Mouse (Mus musculus): ENCODE data around the gene Ide. TPM values are rescaled to one million over a fixed set of nuclear protein-coding genes. Genes with fewer than 3 reads are reported as not detected.

Ide gene
- polyA plus RNA-seq, 1 experiment, result 24.8 TPM

DNA sequence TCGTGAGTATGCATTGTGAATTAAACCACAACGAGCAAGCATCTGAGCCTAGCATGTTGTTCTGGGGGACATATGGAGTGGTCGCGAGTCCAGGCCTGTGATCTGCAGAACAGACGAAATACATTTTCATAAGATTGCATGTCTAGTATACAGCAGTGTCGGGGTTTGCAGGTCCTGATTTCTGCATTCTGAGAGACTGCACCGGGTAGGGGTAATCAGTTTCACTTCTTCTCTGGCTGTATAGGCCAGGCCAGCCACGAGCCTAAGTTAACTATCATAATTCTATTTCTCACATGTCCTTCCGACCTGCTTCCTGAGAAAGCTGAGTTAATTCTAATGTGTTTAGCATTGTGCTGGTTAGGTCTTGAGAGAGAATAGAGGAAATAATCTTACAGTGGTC is 52.9 kb downstream of the Ide start:
- H3K27ac ChIP-seq (ENCODE audit: insufficient read depth, low read depth, low read length), result peak overlapping the region; percentile 7; the same call in 1 of the 2 replicates
- no peak overlapping the region for H3K4me3 ChIP-seq (ENCODE audit: insufficient read depth, low read length)
- H3K4me1 ChIP-seq (ENCODE audit: control insufficient read depth, insufficient read depth, low read length), result peaks cover 8% of the 10 kb centered on the region
- TF ChIP-seq POLR2A (IDR thresholded peaks at IDR 0.05; ENCODE audit: borderline replicate concordance, low read depth, low read length), result no peak
- TF ChIP-seq CTCF (IDR thresholded peaks at IDR 0.05; ENCODE audit: low read depth, low read length), result no peak

DNA sequence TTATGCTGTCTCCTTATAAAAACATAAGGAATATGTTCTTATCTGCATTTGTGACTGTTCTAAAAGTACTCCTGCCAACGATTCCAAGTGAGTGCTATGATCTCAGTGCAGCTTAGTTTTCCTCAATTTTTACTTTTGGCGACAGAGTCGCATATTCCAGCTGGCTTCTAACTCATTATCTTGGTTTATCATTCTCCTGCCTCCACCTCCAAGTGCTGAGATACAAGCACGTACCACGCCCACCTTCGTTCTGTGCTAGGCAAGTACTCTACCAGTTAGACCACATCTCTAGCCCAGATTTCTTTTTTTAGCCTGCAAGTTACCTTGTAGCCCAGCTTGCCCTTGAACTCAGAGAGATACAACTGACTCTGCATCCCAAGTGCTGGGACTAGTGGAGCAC is 54.5 kb downstream of the Ide start:
- H3K4me1 ChIP-seq (ENCODE audit: control insufficient read depth, insufficient read depth, low read length), result peaks cover 8% of the 10 kb centered on the region
- H3K27ac ChIP-seq (ENCODE audit: insufficient read depth, low read depth, low read length), result no peak overlapping the region
- no peak for TF ChIP-seq CTCF (IDR thresholded peaks at IDR 0.05; ENCODE audit: low read depth, low read length)
- no peak for TF ChIP-seq POLR2A (IDR thresholded peaks at IDR 0.05; ENCODE audit: borderline replicate concordance, low read depth, low read length)
- H3K4me3 ChIP-seq (ENCODE audit: insufficient read depth, low read length), result no peak overlapping the region

DNA sequence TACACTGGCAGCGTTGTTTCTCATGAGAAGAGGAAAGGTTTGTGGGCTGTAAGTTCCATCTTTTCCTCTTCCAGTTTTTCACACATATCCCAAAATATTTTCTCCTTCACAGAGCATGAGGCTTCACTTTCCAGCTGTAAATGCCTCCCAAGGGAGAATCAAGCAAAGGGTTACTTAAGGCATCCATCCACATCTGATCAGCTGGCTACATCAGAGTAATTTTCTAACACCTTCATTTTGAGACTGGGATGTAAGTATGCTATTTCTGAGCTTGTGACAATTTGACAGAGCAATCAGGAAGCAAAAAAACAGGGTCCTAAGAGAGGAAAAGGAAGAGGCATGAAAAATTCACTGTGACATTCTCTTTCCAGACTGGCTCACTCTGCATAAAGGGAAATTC is 55.9 kb downstream of the Ide start:
- peaks cover 8% of the 10 kb centered on the region for H3K4me1 ChIP-seq (ENCODE audit: control insufficient read depth, insufficient read depth, low read length)
- TF ChIP-seq POLR2A (IDR thresholded peaks at IDR 0.05; ENCODE audit: borderline replicate concordance, low read depth, low read length) (no peak), CTCF (IDR thresholded peaks at IDR 0.05; ENCODE audit: low read depth, low read length) (no peak)
- no peak overlapping the region for H3K27ac ChIP-seq (ENCODE audit: insufficient read depth, low read depth, low read length)
- H3K4me3 ChIP-seq (ENCODE audit: insufficient read depth, low read length), result no peak overlapping the region

DNA sequence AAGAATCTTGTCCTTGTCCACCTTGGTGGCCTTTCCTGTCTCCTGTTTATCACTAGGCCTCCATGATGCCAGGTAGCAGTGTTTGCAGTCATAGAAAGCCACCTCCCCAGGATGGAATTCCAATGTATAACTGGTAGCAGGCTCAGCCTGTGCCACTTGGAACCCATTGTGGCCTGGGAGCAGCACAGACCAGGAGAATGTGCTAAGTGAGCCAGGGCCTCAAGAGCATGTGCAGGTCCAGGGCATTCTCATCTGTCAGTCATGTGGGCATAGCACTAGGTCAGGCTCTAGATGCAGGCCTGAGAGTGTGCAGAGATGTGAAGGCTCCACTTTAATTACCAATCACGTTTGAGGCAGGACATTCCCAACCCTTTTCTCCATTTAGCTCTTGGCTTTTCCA is 58.5 kb downstream of the Ide start:
- H3K4me1 ChIP-seq (ENCODE audit: control insufficient read depth, insufficient read depth, low read length), result no peaks in the 10 kb centered on the region
- H3K4me3 ChIP-seq (ENCODE audit: insufficient read depth, low read length), result no peak overlapping the region
- H3K27ac ChIP-seq (ENCODE audit: insufficient read depth, low read depth, low read length), result no peak overlapping the region
- TF ChIP-seq CTCF (IDR thresholded peaks at IDR 0.05; ENCODE audit: low read depth, low read length) (no peak), POLR2A (IDR thresholded peaks at IDR 0.05; ENCODE audit: borderline replicate concordance, low read depth, low read length) (no peak)

DNA sequence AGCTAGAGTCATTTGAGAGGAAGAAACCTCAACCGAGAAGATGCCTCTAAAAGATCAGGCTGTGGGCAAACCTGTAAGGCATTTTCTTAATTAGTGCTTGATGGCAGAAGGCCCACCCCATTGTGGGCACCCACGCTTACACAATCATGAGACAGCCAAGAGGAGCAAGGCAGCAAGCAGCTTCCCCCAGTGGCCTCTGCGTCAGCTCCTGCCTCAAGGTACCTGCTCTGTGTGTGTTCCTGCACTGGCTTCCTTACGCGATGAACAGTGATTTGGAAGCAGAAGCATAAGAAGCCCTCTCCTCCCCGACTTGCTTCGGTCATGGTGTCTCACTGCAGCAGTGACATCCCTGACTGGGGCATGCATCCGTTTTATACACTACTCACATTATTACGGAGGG is 62.1 kb downstream of the Ide start:
- TF ChIP-seq CTCF (IDR thresholded peaks at IDR 0.05; ENCODE audit: low read depth, low read length) (no peak), POLR2A (IDR thresholded peaks at IDR 0.05; ENCODE audit: borderline replicate concordance, low read depth, low read length) (no peak)
- Histone ChIP-seq H3K4me1 (ENCODE audit: control insufficient read depth, insufficient read depth, low read length) (no peaks in the 10 kb centered on the region), H3K27ac (ENCODE audit: insufficient read depth, low read depth, low read length) (no peak overlapping the region), H3K4me3 (ENCODE audit: insufficient read depth, low read length) (no peak overlapping the region)

DNA sequence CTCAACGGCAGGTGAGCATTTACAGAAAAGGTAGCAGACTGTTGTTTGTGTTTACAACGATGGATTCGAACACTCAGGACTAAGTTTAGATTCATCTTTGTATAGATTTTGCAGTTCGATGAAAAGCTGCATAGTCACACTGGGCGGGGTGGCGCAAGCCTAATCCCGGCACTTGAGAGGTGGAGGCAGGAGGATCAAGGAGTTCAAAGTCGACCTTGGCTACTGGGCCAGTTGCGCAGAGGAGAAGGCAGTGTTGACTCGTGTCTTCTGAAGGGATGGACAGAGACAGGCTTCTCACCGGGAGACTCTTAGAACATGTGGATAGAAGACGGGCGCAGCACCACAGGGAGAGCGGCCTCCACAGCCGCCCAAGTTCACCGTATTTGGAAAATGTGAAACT is 68.5 kb downstream of the Ide start:
- Histone ChIP-seq H3K27ac (ENCODE audit: insufficient read depth, low read depth, low read length) (no peak overlapping the region), H3K4me1 (ENCODE audit: control insufficient read depth, insufficient read depth, low read length) (no peaks in the 10 kb centered on the region), H3K4me3 (ENCODE audit: insufficient read depth, low read length) (no peak overlapping the region)
- TF ChIP-seq POLR2A (IDR thresholded peaks at IDR 0.05; ENCODE audit: borderline replicate concordance, low read depth, low read length), result no peak
- TF ChIP-seq CTCF (IDR thresholded peaks at IDR 0.05; ENCODE audit: low read depth, low read length), result no peak

DNA sequence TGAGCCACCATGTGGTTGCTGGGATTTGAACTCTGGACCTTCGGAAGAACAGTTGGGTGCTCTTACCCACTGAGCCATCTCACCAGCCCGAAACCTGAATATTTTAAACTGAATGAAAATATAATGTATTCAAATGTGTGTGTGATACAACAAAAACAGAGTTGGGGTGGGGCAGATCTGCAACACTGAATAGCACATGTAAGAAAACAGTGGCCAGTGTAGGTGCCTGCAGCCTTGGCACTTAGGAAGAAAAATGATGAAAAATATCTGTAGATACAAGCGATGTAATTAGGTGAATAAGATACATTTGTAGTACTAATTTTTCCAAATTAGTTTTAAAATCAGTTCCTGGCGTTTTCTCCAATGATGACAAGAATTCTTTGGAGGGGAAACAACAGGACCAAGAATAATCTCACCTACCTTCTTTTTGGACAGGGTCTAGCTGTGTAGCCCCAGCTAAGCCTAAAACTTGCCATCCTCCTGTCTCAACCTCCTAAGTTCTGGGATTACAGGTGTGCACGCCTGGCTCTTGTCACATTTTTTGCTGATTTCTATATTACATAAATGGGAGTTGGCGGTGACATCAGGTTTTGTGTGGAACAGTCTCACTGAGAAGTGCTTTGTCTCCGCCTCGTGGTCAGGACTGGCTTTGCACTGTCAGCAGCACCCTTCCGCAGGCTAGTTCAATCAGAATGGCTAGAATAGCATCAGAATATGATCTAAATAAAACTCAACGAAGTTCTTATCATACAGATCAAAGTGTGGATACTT is 72.1 kb downstream of the Ide start:
- H3K4me3 ChIP-seq (ENCODE audit: insufficient read depth, low read length), result no peak overlapping the region
- H3K27ac ChIP-seq (ENCODE audit: insufficient read depth, low read depth, low read length), result no peak overlapping the region
- TF ChIP-seq CTCF (IDR thresholded peaks at IDR 0.05; ENCODE audit: low read depth, low read length) (peak; percentile 97), POLR2A (IDR thresholded peaks at IDR 0.05; ENCODE audit: borderline replicate concordance, low read depth, low read length) (no peak)
- no peaks in the 10 kb centered on the region for H3K4me1 ChIP-seq (ENCODE audit: control insufficient read depth, insufficient read depth, low read length)

DNA sequence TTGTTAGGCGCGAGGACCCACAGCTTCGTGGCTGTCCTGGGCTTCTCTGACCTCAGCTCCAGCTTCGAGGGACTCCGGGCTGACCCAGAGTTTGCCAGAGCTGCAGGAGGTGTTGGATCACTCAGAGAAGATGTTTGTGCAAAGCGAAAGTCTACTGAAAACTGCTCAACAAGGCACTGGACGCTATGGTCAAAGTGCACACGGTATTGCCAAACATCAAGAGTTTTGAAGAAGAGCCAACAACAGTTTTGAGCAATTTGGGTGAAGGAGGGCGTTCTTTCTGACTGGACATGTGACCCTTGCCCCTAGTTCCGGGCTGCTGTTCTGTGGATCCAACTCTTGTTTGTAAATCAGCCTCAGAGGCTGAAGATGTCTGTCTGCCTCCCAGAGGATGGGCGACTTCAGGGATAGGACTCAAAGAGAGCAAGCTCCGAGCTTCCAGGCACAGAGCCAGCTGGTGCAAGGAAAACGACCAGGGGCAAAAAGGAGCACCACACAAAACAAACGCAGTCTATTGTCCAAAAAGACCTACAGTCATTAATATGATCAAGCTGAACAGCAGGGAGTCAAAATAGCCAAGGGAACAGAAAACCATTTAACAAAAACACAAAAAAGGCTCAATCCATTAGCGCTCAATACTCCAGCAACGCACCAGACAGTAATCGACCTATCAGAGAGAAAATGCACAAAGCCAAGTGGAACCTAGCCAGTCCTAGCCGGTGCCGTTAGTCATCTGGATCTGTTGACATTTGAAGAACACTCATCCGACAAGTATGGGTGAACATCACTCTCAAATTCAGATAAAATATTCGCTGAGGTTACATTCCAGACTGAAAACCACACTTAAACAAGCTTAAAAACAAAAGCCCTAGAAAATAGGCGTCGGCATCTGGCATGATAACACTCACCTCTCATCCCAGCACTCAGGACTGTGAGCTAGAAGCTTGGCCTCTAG is 73.4 kb downstream of the Ide start:
- H3K4me3 ChIP-seq (ENCODE audit: insufficient read depth, low read length), result no peak overlapping the region
- no peaks in the 10 kb centered on the region for H3K4me1 ChIP-seq (ENCODE audit: control insufficient read depth, insufficient read depth, low read length)
- H3K27ac ChIP-seq (ENCODE audit: insufficient read depth, low read depth, low read length), result no peak overlapping the region
- no peak for TF ChIP-seq POLR2A (IDR thresholded peaks at IDR 0.05; ENCODE audit: borderline replicate concordance, low read depth, low read length)
- TF ChIP-seq CTCF (IDR thresholded peaks at IDR 0.05; ENCODE audit: low read depth, low read length), result no peak

DNA sequence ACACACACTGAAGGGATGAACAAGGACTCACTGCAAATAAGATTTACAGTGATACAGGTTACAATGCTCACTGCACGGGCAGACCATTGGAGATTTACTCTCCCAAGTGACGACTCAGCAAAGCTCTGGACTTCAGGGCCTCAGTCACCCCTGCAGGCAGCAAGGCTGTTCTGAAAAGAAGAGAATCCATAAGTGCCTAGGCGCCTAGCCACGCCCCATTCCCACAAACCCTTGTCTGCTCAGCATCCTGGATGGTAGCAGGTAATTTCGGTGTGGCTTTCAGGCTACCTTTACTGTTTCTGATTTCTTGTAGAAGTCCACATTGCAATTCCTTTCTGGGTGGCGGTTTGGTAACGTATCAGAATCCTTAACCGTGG is 74.1 kb downstream of the Ide start:
- H3K4me3 ChIP-seq (ENCODE audit: insufficient read depth, low read length), result no peak overlapping the region
- H3K4me1 ChIP-seq (ENCODE audit: control insufficient read depth, insufficient read depth, low read length), result no peaks in the 10 kb centered on the region
- no peak overlapping the region for H3K27ac ChIP-seq (ENCODE audit: insufficient read depth, low read depth, low read length)
- no peak for TF ChIP-seq CTCF (IDR thresholded peaks at IDR 0.05; ENCODE audit: low read depth, low read length)
- no peak for TF ChIP-seq POLR2A (IDR thresholded peaks at IDR 0.05; ENCODE audit: borderline replicate concordance, low read depth, low read length)

DNA sequence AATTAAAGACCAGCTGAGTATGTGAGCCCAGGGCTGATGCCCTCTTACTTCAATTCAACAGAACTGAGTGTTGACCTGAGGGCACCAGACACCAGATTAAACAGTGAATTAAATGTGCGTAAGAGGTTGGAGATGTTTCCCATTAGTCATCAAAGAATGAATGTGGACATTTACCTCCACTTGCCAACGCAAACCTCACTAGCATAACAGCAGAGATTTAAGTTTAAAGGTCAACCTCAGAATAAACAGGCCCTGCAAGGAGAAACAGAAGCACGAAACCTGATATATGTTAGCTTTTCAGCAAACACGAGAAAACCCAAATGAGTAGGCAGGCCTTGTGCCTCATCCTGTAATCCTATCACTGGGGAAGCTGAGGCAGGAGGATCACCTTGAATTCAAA is 75.3 kb downstream of the Ide start:
- Histone ChIP-seq H3K4me3 (ENCODE audit: insufficient read depth, low read length) (no peak overlapping the region), H3K27ac (ENCODE audit: insufficient read depth, low read depth, low read length) (no peak overlapping the region), H3K4me1 (ENCODE audit: control insufficient read depth, insufficient read depth, low read length) (no peaks in the 10 kb centered on the region)
- TF ChIP-seq CTCF (IDR thresholded peaks at IDR 0.05; ENCODE audit: low read depth, low read length) (no peak), POLR2A (IDR thresholded peaks at IDR 0.05; ENCODE audit: borderline replicate concordance, low read depth, low read length) (no peak)
